Mouse (Mus musculus): ENCODE data around the gene Zbtb4. TPM values are rescaled to one million over a fixed set of nuclear protein-coding genes. Genes with fewer than 3 reads are reported as not detected.

Gene Zbtb4
- polyA plus RNA-seq, 1 experiment from 2014 or later, result 2.7 TPM

DNA sequence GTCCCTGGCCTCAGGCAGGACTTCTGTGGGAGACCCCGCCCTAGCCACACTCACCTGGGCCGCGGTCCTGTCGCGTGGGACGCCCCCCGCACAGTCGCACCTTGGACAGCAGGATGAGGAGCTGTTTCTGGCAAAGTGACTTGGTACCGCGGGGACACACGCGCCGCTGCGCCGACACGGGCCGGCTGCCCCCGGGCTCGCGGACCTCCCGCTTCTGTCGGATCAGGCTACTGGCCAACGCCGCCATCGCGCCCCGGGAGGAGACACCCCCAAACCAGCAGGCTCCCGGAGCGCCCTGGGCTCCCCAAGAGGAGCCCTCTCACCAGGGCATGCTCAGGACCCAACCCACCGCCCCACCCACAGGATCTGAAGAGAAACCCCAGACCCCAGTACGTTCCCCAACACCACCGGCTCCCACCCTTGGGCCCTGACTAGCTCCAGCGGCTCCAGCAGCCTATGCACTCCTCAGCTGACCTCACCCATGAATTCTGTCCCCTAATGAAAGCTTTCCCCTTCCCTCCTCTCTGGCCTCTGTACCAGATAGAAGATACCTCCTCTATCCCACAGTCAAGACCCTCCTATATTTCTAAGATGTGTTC is 35.8 kb downstream of the Zbtb4 start, which contains the start of gene Fgf11:
Gene Fgf11 (minus strand): TSS at position 479 of the 599 bp plus-strand sequence.
- Histone ChIP-seq H3K4me1 (replicated peaks; ENCODE audit: insufficient read depth, low read length) (peaks cover 44% of the 10 kb centered on the region), H3K9me3 (replicated peaks; ENCODE audit: low read length) (no peaks in the 10 kb centered on the region), H3K27ac (0 out of 2 replicates have a peak within 1 kb of the TSS, but pooled peaks have one; percentile 31), H3K4me3 (replicated peaks; ENCODE audit: low read depth, low read length) (peak within 1 kb of the TSS; percentile 47), H3K27me3 (ENCODE audit: insufficient read depth, low read length) (peaks cover 5% of the 10 kb centered on the region; the same call in 1 of the 2 replicates), H3K9ac (ENCODE audit: low read depth, low read length) (peak within 1 kb of the TSS; percentile 68), H3K4me2 (ENCODE audit: low read length) (peak within 1 kb of the TSS; percentile 93), H3K36me3 (ENCODE audit: insufficient read depth, low read length) (no peaks in the 10 kb centered on the region)
- 2% methylated on average over 32 of the region's 33 CpGs for WGBS
- ATAC-seq (replicated peaks; ENCODE audit: low FRiP score, low read depth) (no peak), DNase-seq (ENCODE audit: low spot score) (no peak)
- no peak for TF ChIP-seq CTCF (IDR thresholded peaks at IDR 0.05; ENCODE audit: low read depth)

DNA sequence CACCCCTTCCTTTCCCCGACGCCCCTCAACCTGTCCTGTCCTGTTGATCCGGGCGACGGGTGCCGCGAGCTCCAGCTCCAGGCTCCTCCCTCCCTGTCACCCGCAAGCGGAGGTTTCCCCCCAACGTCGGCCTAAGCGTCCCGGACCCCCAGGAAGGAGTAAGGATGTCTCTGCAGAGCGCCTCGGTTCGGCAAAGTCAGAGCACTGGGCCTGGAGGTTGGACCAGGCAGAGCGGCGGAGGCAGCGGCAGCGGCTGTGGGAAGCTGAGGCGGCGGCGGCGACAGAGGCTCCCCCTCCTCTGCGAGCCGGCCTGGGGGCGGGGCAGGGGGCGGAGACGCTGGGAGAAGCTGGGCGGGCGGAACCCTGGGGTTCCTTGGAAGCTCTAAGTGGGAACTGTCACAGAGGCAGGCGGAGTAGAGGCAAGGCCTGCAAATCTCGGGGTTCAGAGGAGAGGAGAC is 37.0 kb downstream of the Zbtb4 start:
- Histone ChIP-seq H3K4me3 (replicated peaks; ENCODE audit: low read depth, low read length) (peak overlapping the region; percentile 39), H3K27me3 (ENCODE audit: insufficient read depth, low read length) (peaks cover 5% of the 10 kb centered on the region; the same call in 1 of the 2 replicates), H3K9me3 (replicated peaks; ENCODE audit: low read length) (no peaks in the 10 kb centered on the region), H3K4me2 (ENCODE audit: low read length) (peak overlapping the region; percentile 93), H3K36me3 (ENCODE audit: insufficient read depth, low read length) (no peaks in the 10 kb centered on the region), H3K4me1 (replicated peaks; ENCODE audit: insufficient read depth, low read length) (peaks cover 44% of the 10 kb centered on the region), H3K9ac (ENCODE audit: low read depth, low read length) (peak overlapping the region; percentile 51; the same call in 1 of the 2 replicates), H3K27ac (no peak overlapping the region)
- DNase-seq (ENCODE audit: low spot score) (peak; percentile 91), ATAC-seq (replicated peaks; ENCODE audit: low FRiP score, low read depth) (no peak)
- no peak for TF ChIP-seq CTCF (IDR thresholded peaks at IDR 0.05; ENCODE audit: low read depth)
- under 1% methylated on average over 33 of the region's 33 CpGs for WGBS

DNA sequence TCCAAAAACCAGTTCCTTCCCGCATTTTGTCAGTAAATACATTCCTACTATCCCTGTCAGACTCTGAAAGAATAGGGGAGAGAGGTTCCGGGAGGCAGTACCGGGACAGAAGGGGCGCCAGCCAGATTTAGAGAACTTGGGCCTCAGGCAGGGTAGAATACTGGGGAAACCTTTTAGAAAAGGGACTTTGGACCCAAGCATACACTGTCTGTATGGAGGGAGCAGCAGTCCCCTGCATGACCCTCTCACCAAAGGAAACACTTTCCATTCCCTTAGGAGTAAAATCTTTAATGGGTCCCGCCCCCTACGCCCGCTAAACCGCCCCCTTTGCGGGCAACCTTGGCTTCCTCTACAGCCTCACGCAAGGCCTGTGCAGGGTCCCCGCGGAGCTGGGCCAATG is 37.6 kb downstream of the Zbtb4 start:
- Histone ChIP-seq H3K4me1 (replicated peaks; ENCODE audit: insufficient read depth, low read length) (peaks cover 44% of the 10 kb centered on the region), H3K4me2 (ENCODE audit: low read length) (peak overlapping the region; percentile 93), H3K27ac (0 out of 2 replicates have a peak overlapping the region, but pooled peaks have one; percentile 44), H3K4me3 (replicated peaks; ENCODE audit: low read depth, low read length) (peak overlapping the region; percentile 39), H3K9ac (ENCODE audit: low read depth, low read length) (peak overlapping the region; percentile 51), H3K36me3 (ENCODE audit: insufficient read depth, low read length) (no peaks in the 10 kb centered on the region), H3K27me3 (ENCODE audit: insufficient read depth, low read length) (peaks cover 5% of the 10 kb centered on the region; the same call in 1 of the 2 replicates), H3K9me3 (replicated peaks; ENCODE audit: low read length) (no peaks in the 10 kb centered on the region)
- TF ChIP-seq CTCF (IDR thresholded peaks at IDR 0.05; ENCODE audit: low read depth), result no peak
- DNase-seq (ENCODE audit: low spot score) (peak; percentile 21), ATAC-seq (replicated peaks; ENCODE audit: low FRiP score, low read depth) (no peak; the same call in 1 of the 2 replicates)
- 3% methylated on average over 12 of the region's 12 CpGs for WGBS

DNA sequence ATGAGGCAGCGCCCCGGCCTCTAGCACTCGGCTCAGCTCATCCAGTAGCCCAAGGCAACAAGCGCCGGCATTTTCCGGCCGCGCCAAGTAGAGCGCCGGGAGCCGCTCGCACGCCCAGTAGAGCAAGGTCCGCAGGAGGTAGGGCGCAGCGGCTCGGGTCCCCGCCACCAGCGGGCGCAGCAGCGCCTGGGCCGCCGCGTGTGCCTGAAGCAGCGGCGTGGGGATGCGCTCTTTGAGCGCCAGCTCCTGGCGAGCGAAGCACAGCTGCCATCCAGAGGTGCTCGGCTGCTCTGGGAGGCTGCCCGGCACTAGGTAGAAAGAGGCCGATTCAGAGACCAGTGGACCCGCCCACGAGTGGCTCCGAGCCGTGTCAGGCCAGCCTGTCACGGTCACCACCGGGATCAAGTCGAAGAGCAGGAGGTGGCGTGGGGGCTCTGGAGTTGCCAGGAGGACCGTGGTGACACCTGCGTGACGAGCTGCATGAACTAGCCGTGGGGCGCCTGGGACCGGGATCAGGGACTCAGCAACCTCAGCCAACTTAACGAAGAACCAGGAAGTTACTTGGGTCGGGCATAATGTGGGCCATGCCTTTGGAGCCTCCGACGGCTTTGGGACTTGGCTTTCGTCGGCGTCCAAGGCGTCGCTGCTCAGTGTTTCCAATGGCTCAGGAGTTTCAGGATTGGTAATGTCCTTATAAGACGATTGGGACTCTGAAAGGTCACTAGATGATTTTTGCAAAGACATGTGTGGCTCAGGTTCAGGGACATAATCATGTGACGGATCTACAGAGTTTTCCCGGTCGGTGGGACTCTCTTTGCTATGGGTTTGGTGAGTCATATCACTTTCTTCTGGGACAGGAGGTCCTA is 38.3 kb downstream of the Zbtb4 start:
- 1% methylated on average over 60 of the region's 60 CpGs for WGBS
- ATAC-seq (replicated peaks; ENCODE audit: low FRiP score, low read depth) (peak; percentile 70), DNase-seq (ENCODE audit: low spot score) (peak; percentile 80)
- no peaks in the 10 kb centered on the region for H3K36me3 ChIP-seq (ENCODE audit: insufficient read depth, low read length)
- H3K9ac ChIP-seq (ENCODE audit: low read depth, low read length), result peak overlapping the region; percentile 51
- H3K27me3 ChIP-seq (ENCODE audit: insufficient read depth, low read length), result peaks cover 5% of the 10 kb centered on the region; the same call in 1 of the 2 replicates
- TF ChIP-seq CTCF (IDR thresholded peaks at IDR 0.05; ENCODE audit: low read depth), result peak; percentile 77
- H3K4me1 ChIP-seq (replicated peaks; ENCODE audit: insufficient read depth, low read length), result peaks cover 44% of the 10 kb centered on the region
- H3K4me2 ChIP-seq (ENCODE audit: low read length), result peak overlapping the region; percentile 93
- H3K9me3 ChIP-seq (replicated peaks; ENCODE audit: low read length), result no peaks in the 10 kb centered on the region
- H3K27ac ChIP-seq, result 0 out of 2 replicates have a peak overlapping the region, but pooled peaks have one; percentile 44
- H3K4me3 ChIP-seq (replicated peaks; ENCODE audit: low read depth, low read length), result peak overlapping the region; percentile 39

DNA sequence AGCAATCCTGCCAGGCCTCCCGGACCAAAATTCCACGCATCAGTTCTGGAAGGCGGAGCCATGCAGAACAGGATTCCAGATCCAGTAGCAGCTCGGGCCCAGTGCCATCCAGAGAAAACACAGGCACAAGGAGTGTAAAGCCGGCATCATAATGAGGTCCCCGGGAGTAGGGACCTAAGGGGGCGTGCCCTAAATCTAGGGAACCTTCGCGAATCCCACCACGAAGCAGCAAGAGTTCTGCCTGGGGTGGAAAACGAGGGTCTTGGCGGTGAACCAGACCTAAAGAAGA is 38.9 kb downstream of the Zbtb4 start:
- no peaks in the 10 kb centered on the region for H3K36me3 ChIP-seq (ENCODE audit: insufficient read depth, low read length)
- H3K9me3 ChIP-seq (replicated peaks; ENCODE audit: low read length), result no peaks in the 10 kb centered on the region
- H3K9ac ChIP-seq (ENCODE audit: low read depth, low read length), result peak overlapping the region; percentile 49
- H3K4me3 ChIP-seq (replicated peaks; ENCODE audit: low read depth, low read length), result peak overlapping the region; percentile 39
- WGBS, result 10% methylated on average over 12 of the region's 12 CpGs
- no peak for TF ChIP-seq CTCF (IDR thresholded peaks at IDR 0.05; ENCODE audit: low read depth)
- H3K4me2 ChIP-seq (ENCODE audit: low read length), result peak overlapping the region; percentile 93
- peaks cover 44% of the 10 kb centered on the region for H3K4me1 ChIP-seq (replicated peaks; ENCODE audit: insufficient read depth, low read length)
- DNase-seq (ENCODE audit: low spot score) (no peak), ATAC-seq (replicated peaks; ENCODE audit: low FRiP score, low read depth) (no peak)
- no peak overlapping the region for H3K27ac ChIP-seq
- H3K27me3 ChIP-seq (ENCODE audit: insufficient read depth, low read length), result peaks cover 5% of the 10 kb centered on the region; the same call in 1 of the 2 replicates
